Mouse (Mus musculus): ENCODE data around the gene Dsn1. TPM values are rescaled to one million over a fixed set of nuclear protein-coding genes. Genes with fewer than 3 reads are reported as not detected.

Gene Dsn1
- 4.2 and 5.7 TPM in 2 replicates for polyA plus RNA-seq (2012; rRNA removed)

GRCm38 (mm10) chr2:157006511-157007233 is at the start of gene Dsn1:
Gene Dsn1 (minus strand): TSS chr2:157007154.

GRCm38 (mm10) chr2:156991470-156992319 is 15.3 kb downstream of the Dsn1 start, which contains the start of gene Ndrg3:
Gene Ndrg3 (minus strand): TSS chr2:156992056.

Other genes with a start within 250 kb of the Dsn1 start
- gene Myl9, start 231.7 kb downstream of the Dsn1 start, polyA plus RNA-seq (2012; rRNA removed), result 864 and 1,110 TPM in 2 replicates
- gene Tgif2, start 167.1 kb downstream of the Dsn1 start, polyA plus RNA-seq (2012; rRNA removed), result 27.5 and 28.1 TPM in 2 replicates
- gene 4930518I15Rik, start 149.2 kb downstream of the Dsn1 start, polyA plus RNA-seq (2012; rRNA removed), result 0.61 and 1.4 TPM in 2 replicates
- 231 and 234 TPM in 2 replicates for gene Rab5if, start 144.0 kb downstream of the Dsn1 start, polyA plus RNA-seq (2012; rRNA removed)
- gene Sla2, start 120.0 kb downstream of the Dsn1 start, polyA plus RNA-seq (2012; rRNA removed), result 0.76 and 0.89 TPM in 2 replicates
- 34.9 and 50.8 TPM in 2 replicates for gene Ndrg3, start 15.1 kb downstream of the Dsn1 start, polyA plus RNA-seq (2012; rRNA removed)
- 25.2 and 37.3 TPM in 2 replicates for gene Soga1, start 72.1 kb upstream of the Dsn1 start, polyA plus RNA-seq (2012; rRNA removed)
- gene Tldc2, start 79.9 kb upstream of the Dsn1 start, polyA plus RNA-seq (2012; rRNA removed), result not detected in 2 replicates
- gene Samhd1, start 128.1 kb upstream of the Dsn1 start, polyA plus RNA-seq (2012; rRNA removed), result 26.8 and 27.2 TPM in 2 replicates
- gene Rbl1, start 197.4 kb upstream of the Dsn1 start, polyA plus RNA-seq (2012; rRNA removed), result 4.5 and 5.8 TPM in 2 replicates